Mouse (Mus musculus) c-Kit-positive CD71-negative TER-119-negative erythroid progenitor cells, embryonic 14.5 days (primary cell): Measurements from ENCODE around the gene Id3.

Experiments
- DNase-seq: peaks from one replicate; pipeline ENCODE4 v3.0.0-alpha.2; 2013; ENCODE audit warnings: low read depth

Gene Id3

DNA sequence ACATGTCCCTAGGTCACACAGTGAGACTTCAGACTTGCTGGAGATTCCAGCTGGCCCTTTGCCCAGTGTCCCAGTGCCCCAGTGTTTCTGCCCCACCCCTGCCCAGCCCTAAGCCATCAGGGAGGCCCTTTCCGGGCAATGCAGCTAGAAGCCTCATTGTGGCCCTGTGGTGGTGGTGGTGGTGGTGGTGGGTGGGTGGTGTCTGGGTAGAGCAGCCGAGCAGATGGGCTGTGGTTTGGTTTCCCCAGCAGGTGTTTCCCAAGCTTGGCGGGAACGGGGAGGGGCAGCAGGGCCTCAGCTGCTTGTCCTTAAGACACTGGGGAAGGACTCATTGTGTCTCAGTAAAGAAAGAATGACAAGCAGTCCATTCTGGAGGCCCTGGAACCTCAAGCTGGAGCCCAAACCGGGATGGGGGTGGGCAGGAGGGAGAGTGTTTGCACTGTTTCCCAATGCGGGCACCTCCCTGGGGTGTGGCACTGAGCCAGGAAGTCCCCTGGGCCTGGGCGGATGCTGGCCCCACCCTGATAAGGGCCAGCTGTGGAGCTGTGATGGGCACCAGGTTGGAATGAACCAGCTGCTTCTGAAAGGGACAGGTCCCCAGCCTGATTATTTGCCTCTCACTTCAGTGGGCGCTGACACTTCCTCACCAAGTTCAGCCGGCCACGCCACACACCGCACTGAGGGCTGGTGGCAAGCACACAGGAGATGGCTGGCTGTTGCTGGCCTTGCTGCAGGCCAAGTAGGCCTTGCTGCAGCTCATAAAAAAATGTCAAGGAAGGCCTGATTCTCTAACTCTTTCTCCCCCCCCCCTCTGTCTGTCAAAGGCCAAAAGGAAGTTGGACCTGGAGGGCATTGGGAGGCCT, 34.5 kb downstream of the Id3 start:
- peak; percentile 73 for DNase-seq

DNA sequence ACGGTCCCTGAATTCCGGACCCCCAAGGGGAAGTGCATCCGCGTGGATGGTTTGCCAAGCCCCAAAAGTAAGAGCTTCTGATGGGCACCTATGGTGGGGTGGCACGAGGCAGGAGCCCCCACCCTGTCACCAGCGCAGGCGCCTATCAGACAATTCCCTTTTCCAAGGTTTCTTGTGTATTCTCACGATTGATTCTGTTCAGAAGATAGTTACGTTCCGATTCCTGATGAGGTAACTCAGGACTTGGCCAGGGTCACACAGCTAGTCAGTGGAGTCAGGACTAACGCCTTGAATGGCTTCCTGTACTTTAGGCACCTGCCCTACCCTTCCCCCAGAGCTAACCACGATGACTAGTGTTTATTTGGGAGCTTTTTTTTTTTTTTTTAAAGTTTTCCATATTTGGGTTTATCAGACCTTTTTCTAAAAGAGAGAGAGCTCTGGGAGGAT, 35.2 kb downstream of the Id3 start:
- DNase-seq, result no peak

DNA sequence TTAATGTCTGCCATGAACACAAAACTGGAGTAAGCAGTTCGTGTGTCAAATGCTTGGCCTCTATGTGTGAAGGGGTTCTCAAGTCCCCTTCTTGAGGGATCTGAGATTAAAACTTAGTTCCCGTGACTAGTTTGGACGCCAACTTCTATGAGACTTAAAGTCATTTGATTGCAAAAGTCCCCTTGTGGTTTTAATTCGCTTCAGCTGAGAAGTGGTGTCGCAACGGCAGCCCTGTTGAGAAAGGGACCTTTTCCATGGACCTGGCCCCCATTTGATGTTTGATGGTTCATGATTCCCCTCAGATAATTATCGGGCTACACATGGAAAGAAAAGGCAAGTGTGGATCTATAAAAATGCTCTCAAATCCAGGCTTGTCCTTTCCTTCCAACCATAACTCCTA, 36.2 kb downstream of the Id3 start:
- DNase-seq, result no peak

DNA sequence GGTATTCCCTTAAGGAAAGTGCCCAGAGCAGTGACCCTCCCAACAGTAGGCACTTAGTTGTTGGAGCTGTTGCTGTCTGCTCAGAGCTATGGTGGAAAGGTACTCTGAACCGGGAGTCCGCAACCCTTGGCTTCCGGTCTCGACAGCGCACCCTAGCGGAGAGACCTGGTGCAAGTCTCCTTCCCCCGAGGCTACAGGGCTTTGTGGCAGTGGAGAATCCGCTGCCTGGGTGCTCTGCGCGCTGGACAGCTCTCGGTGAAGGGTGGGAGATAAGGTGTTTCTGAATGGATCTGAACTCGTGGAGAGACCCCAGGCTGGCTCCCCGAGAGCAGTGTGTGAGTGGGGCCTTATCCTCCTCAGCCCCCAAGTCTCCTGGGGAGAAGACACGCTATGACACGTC, 36.7 kb downstream of the Id3 start:
- DNase-seq, result peak; percentile 87

DNA sequence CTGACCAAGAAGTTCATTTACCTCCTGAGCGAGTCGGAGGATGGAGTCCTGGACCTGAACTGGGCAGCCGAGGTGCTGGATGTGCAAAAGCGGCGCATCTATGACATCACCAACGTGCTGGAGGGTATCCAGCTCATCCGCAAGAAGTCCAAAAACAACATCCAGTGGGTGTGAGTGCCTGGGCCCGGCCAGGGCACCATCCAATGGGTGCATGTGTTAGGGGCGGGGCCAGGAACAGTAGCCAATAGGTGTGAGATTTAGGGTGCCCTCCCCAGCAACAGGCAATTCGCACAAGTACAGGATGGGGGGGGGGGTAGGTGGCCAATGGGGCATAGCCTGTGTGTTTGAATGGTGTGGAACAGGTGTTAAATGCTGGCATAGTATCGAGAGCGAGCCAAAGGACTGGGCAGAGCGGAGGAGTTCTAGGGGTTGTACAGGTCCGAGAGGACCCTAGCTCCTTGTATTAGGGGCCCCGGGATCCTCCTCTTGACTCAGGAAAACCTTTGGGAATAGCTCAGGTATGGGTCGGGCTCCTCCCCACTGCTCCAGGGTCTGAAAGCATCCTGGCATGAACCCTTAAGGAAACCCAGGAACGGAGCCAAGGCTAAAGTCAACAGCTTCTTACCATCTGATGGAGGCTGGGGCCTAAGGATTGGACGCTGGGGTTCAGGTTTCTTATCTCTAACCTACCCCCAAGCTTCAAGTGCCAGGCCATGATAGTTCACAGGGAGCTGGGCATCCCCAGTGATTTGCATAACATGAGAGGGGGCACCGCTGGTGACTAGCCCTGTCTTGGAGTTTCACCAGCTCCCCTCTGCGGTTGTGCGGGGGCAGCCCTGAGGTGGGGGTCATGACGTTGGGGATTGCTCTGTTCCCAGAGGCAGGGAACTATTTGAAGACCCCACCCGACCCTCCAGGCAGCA, 37.4 kb downstream of the Id3 start:
- DNase-seq, result no peak

DNA sequence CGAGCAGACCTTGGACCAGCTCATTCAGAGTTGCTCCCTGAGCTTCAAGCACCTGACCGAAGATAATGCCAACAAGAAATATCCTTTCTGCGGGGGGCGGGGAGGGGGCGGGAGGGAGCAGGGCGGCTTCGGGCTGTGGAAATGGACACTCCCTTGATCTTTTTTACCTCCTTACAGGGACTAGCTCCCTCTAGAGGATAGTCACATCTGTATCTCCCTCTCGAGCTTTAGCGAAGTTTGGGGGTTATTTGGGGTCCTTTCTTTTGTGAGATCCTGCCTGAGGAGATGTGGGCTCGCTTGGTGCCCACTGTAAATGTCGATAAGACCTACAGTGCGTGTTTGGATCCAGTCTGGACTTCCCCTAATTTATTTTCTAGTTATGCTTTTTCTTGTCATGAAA, 38.1 kb downstream of the Id3 start:
- no peak for DNase-seq

DNA sequence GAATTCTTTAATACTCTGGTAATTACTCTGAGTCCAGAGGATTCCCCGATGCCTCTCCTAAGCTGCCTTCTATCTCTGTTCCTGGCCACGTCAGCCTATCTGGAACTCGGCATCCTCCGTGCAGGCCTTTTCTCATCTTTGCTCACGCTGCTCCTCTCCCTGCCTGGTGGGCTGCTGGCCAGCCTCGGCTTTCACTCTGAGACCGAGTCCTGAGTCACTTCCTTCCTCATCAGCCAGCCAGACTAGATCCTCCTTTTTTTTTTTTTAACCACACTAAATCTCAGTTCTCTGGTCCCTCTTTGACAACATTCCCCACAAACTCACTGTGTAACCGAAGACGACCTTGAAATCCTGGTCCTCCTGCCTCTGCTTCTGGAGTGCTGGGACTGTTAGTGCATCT, 42.1 kb downstream of the Id3 start:
- DNase-seq, result no peak

DNA sequence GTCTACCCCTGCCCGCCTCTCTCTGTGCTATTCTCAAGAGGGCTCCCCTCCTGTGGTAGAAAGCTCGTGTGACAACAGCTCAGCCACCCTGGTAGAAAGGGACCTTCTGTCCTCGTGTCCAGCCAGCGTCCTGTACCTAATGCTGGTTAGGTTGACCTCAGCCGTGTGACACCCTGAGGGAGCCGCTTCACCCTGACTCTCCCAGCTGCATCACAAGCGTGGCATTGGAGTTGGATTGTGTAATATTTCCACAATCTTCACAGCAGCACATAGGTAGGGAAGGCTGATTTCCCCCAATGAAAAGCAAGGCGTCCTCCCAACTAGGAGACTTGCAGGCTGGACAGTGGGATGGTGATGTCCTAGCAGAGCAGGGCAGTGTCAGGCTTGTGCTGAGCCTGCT, 43.0 kb downstream of the Id3 start:
- DNase-seq, result no peak

DNA sequence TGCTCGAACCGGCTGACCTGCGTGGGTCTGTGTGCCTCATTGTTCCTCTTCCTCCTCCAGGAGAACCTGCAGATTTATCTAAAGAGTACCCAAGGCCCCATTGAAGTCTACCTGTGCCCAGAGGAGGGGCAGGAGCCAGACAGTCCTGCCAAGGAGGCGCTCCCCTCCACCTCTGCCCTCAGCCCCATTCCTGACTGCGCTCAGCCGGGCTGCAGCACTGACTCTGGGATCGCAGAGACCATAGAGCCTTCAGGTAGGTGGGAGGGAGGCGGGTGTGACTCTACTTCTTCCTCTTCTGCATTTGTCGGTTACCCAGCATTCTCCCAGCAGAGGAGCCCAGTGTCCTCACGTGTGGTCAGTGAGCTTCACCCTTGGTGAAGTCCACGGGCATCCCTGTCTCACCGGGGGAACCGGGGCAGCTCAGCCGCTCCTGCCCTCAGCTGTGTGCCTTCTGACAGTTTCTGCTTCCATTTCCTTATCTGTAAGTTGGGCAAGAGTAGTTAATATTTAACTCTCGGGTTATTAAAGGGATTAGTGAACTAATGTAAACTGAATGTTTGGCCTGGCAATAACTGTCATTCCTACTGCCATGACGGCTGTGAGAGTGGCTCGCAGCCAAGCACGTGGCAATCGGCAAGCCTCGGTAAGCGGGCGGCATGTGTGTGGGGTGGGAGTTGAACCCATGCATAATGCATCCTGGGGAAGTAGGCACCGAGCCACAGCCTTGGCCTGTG, 43.6 kb downstream of the Id3 start:
- DNase-seq, result no peak

DNA sequence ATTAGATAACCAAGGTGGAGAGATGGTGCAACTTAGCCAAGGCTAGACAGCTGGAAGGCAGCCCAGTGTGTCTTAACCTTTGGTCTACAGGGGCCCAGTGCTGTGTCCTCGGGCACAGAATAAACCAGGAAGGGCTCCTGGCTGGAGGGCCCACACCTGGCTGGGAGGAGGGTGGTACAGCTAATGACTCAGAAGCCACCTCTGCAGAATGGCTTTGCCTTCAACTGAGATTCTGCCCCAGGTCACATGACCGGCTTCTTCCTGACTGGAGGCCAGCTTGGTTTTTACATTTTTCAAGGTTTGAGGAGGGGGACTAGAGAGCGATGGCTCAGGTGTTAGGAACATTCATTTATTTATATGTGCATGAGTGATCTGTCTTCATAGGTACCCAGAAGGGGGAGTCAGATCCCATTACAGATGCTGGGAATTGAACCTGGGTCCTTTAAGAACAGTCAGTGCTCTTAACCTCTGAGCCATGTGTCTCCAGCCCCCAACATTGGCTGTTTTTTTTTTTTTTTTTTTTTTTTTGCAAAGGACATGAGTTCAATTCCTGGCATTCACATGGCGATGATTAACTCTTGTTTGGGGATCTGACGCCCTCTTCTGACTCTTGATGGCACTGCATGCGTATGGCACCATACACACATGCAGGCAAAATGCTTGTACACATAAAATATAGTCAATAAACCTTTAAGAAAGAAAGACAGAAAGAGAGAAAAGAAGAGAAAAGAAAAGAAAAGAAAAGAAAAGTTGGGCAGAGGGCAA, 45.9 kb downstream of the Id3 start:
- DNase-seq, result no peak

DNA sequence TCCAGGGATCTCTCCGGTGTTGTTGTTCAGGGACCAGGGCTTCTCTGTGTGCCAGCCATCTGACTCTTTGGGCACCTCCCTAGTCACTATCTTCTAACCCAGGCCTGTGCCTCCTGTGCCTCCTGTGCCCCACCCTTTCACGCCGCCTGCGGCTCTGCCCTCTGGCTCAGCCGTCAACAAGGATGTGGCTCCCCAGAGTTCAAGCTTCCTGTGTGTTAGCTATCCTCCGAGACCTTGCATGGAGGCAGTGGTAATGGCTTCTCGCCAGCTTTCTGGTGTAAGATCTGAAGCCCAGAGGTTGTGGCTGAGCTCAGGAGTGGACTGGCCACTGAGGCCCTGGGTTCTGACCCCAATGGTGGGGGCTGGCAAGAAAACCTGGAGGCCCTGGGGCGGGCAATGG, 46.6 kb downstream of the Id3 start:
- DNase-seq, result no peak

DNA sequence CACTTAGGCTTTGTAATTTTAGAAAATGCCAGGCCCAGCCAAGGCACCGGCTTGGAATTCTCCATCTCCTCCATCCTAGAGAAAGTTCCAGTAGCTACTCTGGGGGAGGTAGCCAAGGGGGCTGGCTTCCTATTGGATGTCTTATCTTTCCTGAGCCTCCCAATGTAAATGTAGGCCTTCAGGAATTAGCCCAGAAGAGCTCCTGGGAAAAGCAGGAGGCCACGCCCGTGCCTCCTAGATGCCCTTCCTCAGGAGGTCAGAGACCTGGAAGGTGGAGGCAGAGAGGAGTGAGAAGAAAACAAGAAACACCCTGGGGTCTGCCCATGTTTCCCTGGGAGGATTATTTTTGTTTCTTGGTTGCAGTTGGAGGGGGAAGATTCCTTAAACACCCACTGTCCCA, 50.3 kb downstream of the Id3 start:
- no peak for DNase-seq

DNA sequence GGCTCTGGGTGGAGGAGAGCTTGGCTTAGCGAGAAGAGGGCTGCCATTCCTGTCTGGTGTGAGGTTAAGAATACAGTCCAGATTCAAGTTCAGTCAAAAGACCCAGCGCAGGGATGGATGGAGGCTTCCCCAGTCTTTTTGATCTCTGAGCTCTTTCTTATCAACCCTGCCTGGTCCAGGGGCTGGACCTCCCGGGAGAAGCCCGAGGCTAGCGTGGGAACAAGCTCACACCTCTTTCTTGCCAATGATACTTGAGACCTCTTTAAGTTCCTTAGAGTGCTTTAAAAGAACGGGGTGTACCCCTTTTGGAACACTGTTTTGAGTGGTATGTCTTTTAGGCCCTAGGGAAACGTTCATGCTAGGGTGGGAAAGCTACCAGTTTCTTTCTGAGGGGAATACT, 51.7 kb downstream of the Id3 start:
- no peak for DNase-seq
